Mouse (Mus musculus): ENCODE results near the gene Lrrc66.

Lrrc66 gene

DNA sequence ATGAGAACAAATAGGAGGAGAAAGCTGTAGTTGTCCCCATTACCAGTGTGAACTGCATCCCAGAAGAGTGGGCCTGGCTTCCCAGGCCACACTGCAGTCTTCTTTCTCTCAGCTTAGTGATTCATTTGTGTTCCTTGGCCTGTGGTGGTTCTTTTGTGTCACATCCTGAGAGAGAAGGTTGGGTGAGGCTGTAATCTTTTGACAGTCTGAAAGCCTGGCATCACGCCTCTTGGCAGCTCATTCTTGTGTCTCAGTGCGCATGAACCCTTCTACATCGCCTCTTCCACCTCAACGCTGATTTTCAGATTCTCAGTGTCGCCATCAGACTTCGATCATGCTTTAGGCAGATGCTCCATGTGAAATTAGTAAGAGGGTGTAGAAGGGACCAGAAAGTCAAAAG is 68.3 kb downstream of the Lrrc66 start:
- H3K36me3 ChIP-seq (ENCODE audit: control insufficient read depth, insufficient read depth, low read length, poor library complexity, severe bottlenecking) = no peaks in the 10 kb centered on the region
- H3K27me3 ChIP-seq (ENCODE audit: control insufficient read depth, insufficient read depth, low read length, poor library complexity, severe bottlenecking) = no peaks in the 10 kb centered on the region
- no peak for DNase-seq (ENCODE audit: low read depth, low spot score)

GRCm38 (mm10) chr5:73558756-73559155 is 73.6 kb downstream of the Lrrc66 start:
- H3K36me3 ChIP-seq (ENCODE audit: control insufficient read depth, insufficient read depth, low read length, poor library complexity, severe bottlenecking) = no peaks in the 10 kb centered on the region; the same call in 1 of the 2 replicates
- no peak for DNase-seq (ENCODE audit: low read depth, low spot score)
- no peaks in the 10 kb centered on the region for H3K27me3 ChIP-seq (ENCODE audit: control insufficient read depth, insufficient read depth, low read length, poor library complexity, severe bottlenecking)

DNA sequence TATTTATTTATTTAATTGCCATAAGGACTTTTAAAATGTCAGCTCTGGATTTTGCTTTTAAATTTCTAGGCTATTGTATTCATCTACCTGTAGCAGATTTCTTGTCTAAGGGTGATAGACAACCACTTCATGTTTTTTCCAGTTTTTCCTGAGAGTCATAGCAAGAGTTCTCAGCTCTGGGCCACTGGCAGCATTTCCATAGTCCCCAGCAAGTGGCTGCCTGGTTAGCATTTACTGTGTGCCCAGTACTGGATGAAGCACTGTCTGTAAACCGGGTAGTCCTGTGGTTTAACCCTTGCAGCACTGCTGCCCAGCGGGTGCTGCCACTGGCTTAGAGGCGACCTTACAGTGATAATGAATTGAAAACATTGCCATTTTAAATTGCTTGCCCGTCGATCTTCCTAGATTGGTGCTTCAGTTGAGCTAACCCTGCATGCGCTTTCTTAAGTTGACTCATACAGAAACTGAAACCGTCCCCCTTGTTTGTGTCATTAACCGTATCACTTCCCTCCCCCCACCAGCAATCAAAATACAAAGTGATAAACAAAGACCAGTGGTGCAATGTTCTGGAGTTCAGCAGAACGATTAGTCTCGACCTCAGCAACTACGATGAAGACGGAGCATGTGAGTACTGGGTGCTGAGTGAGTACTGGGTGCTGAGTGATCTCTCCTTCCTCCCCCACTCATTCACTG is 75.4 kb downstream of the Lrrc66 start:
- Histone ChIP-seq H3K27me3 (ENCODE audit: control insufficient read depth, insufficient read depth, low read length, poor library complexity, severe bottlenecking) (no peaks in the 10 kb centered on the region), H3K36me3 (ENCODE audit: control insufficient read depth, insufficient read depth, low read length, poor library complexity, severe bottlenecking) (no peaks in the 10 kb centered on the region; the same call in 1 of the 2 replicates)
- peak; percentile 3 for DNase-seq (ENCODE audit: low read depth, low spot score)
